Mouse (Mus musculus) CD4-positive naive resting alpha-beta T cell, adult 57 days (primary cell): ENCODE results near the gene Pla2g2e. TPM values are rescaled to one million over a fixed set of nuclear protein-coding genes. Genes with fewer than 3 reads are reported as not detected.

Source experiments
- total RNA-seq: library from RNA; stranded (reverse); gene quantifications from one replicate; pipeline ENCODE4 v1.2.4, GENCODE M21; 2023

Gene Pla2g2e
- 0.80 TPM for total RNA-seq

GRCm38 (mm10) chr4:138877731-138878130 is at the start of gene Pla2g2e:
Pla2g2e (plus strand) TSS chr4:138877942.

GRCm38 (mm10) chr4:138863344-138863998 is 14.3 kb upstream of the Pla2g2e start, which contains the start of gene Pla2g5:
Pla2g5 (minus strand) TSS chr4:138863482.

GRCm38 (mm10) chr4:138873864-138874263 is 3.9 kb upstream of the Pla2g2e start, which contains the start of gene Gm13030:
Gm13030 (minus strand) TSS chr4:138873964.

GRCm38 (mm10) chr4:138913797-138914196 is 36.1 kb downstream of the Pla2g2e start, which contains the start of gene Otud3:
Otud3 (minus strand) TSS chr4:138913945.

Other genes starting within 250 kb of the Pla2g2e start
- not detected for gene Vwa5b1, start 242.1 kb upstream of the Pla2g2e start, total RNA-seq
- not detected for gene Pla2g2c, start 153.2 kb upstream of the Pla2g2e start, total RNA-seq
- gene Ubxn10, start 140.8 kb upstream of the Pla2g2e start, total RNA-seq = 0.18 TPM
- not detected for gene Pla2g2f, start 120.3 kb upstream of the Pla2g2e start, total RNA-seq
- gene Pla2g2d, start 102.2 kb upstream of the Pla2g2e start, total RNA-seq = 0.71 TPM
- 1.8 TPM for gene Pla2g5, start 14.5 kb upstream of the Pla2g2e start, total RNA-seq
- not detected for gene Gm13030, start 4.0 kb upstream of the Pla2g2e start, total RNA-seq
- gene Otud3, start 36.0 kb downstream of the Pla2g2e start, total RNA-seq = 9.5 TPM
- not detected for gene Rnf186, start 89.2 kb downstream of the Pla2g2e start, total RNA-seq
- 38.1 TPM for gene Tmco4, start 94.9 kb downstream of the Pla2g2e start, total RNA-seq
- gene Htr6, start 197.6 kb downstream of the Pla2g2e start, total RNA-seq = not detected
- 3.2 TPM for gene Nbl1, start 215.1 kb downstream of the Pla2g2e start, total RNA-seq